Mouse (Mus musculus) heart, adult 2 months (tissue): ENCODE measurements at regions not wholly inside any gene's neighbourhood (a gene's known extent, or its start where the extent isn't known, plus 50 kb on each side); places are given as distances from the start of the nearest gene placed in this dataset.

Source experiments
- DNase-seq, 2 experiments: peaks; one replicate each; pipeline ENCODE4 v3.0.0; 2021
- H3K27ac ChIP-seq: fragments of 200-600 bp; 2 replicates; pipeline ENCODE4 v1.8.1; 2022
- H3K27me3 ChIP-seq: fragments of 200-500 bp; 2 replicates; pipeline ENCODE4 v1.6.1; 2012; ENCODE audit warnings: mild to moderate bottlenecking, low read length, inconsistent platforms, mixed read lengths; ENCODE audit not compliant: control insufficient read depth, insufficient read depth
- H3K36me3 ChIP-seq: fragments of 200-500 bp; 2 replicates; pipeline ENCODE4 v1.6.1; 2012; ENCODE audit warnings: low read length, inconsistent platforms; ENCODE audit not compliant: control insufficient read depth, insufficient read depth
- H3K4me1 ChIP-seq: fragments of 200-500 bp; 2 replicates; pipeline ENCODE4 v1.6.1; 2011; ENCODE audit warnings: low read length; ENCODE audit not compliant: control insufficient read depth, insufficient read depth
- H3K4me3 ChIP-seq: fragments of 200-600 bp; 2 replicates; pipeline ENCODE4 v1.8.1; 2022
- H3K79me2 ChIP-seq: fragments of 200-500 bp; replicated peaks from 2 replicates; pipeline ENCODE4 v1.6.1; 2012; ENCODE audit warnings: mild to moderate bottlenecking, inconsistent platforms, low read length, moderate library complexity, mixed read lengths; ENCODE audit not compliant: control insufficient read depth, insufficient read depth
- H3K9ac ChIP-seq: fragments of 200-500 bp; 2 replicates; pipeline ENCODE4 v1.6.1; 2012; ENCODE audit warnings: low read depth, mild to moderate bottlenecking, control low read depth, inconsistent platforms, low read length, mixed read lengths
- CTCF ChIP-seq: fragments of 200-600 bp; IDR thresholded peaks from 2 replicates; pipeline ENCODE4 v1.8.1; 2022; ENCODE audit warnings: antibody characterized with exemption, mild to moderate bottlenecking, moderate library complexity
- EP300 ChIP-seq: fragments of 200-500 bp; IDR thresholded peaks from 2 replicates; pipeline ENCODE4 v1.6.1; 2011; ENCODE audit warnings: low read depth, low read length, control low read depth; ENCODE audit not compliant: insufficient read depth
- POLR2A ChIP-seq: fragments of 200-500 bp; IDR thresholded peaks from 2 replicates; pipeline ENCODE4 v1.6.1; 2011; ENCODE audit warnings: mild to moderate bottlenecking, low read depth, low read length, control low read depth; ENCODE audit not compliant: insufficient read depth
- WGBS: fragments of 180-500 bp; shearing (Covaris S2); methylation state at CpG from one replicate; pipeline ENCODE4 v1.1.7; 2018; 5-methylcytosine and 5-hydroxymethylcytosine counted together
- intact Hi-C: fragments of 180-260 bp; cut with DNase I; formaldehyde crosslinking; loops from one replicate; pipeline ENCODE4 v1.15.1; 2025

GRCm38 (mm10) chr9:84577781-84578180, 652.8 kb downstream of the Bckdhb start:
- H3K79me2 ChIP-seq, result no peaks in the 10 kb centered on the region
- DNase-seq, result no peak
- no peaks in the 10 kb centered on the region for H3K27me3 ChIP-seq
- no peak overlapping the region for H3K9ac ChIP-seq
- no peak overlapping the region for H3K27ac ChIP-seq
- H3K4me3 ChIP-seq, result no peak overlapping the region
- TF ChIP-seq EP300 (no peak), POLR2A (no peak), CTCF (no peak)
- H3K4me1 ChIP-seq, result no peaks in the 10 kb centered on the region
- WGBS, result 79% methylated on average over 5 of the region's 5 CpGs
- intact Hi-C loops, result no loop called here
- no peaks in the 10 kb centered on the region for H3K36me3 ChIP-seq

DNA sequence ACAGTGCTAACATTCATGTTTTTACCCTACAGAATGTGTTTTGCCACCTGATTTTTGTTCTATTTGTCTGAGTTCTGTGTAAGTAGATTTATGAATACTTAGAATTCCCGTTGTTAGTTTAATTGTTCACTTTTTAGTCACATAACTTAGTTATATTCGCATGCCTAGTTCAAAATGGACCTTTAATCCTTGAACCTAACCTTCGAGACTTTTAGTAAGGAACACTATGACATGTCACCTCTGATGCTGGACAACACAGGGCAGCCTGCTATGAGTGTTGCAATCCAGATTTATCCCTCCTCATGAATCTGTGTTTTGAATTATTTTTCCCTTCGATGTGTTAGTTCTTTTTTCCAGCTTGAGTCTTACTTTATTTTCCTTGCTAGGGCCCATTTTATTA, 662.8 kb downstream of the Bckdhb start:
- intact Hi-C loops, result no loop called here
- Histone ChIP-seq H3K79me2 (no peaks in the 10 kb centered on the region), H3K27ac (no peak overlapping the region), H3K9ac (no peak overlapping the region), H3K4me3 (no peak overlapping the region), H3K4me1 (no peaks in the 10 kb centered on the region), H3K27me3 (no peaks in the 10 kb centered on the region), H3K36me3 (no peaks in the 10 kb centered on the region)
- WGBS, result 73% methylated on average over 4 of the region's 4 CpGs
- TF ChIP-seq CTCF (no peak), POLR2A (no peak), EP300 (no peak)
- no peak for DNase-seq

DNA sequence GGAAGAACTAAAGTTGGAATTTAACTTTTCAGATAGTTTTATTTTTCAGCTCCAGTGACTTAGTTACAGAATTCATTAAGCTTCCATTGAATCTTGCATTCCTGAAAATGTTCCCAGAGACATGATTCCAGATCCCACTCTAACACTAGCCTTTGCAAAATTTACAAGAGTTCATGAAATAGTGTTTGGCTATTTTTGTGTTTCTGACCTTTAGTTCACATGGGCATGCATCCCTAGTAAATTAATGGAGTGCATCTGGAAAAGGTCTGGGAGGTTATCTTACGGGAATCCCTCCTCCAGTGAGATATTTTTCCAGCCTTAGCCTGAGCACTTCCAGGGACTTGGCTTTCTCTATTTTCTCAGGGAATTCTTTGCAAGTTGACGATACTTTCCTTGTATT, 669.8 kb downstream of the Bckdhb start:
- intact Hi-C loops, result no loop called here
- Histone ChIP-seq H3K4me3 (no peak overlapping the region), H3K79me2 (no peaks in the 10 kb centered on the region), H3K9ac (no peak overlapping the region), H3K27me3 (no peaks in the 10 kb centered on the region), H3K27ac (no peak overlapping the region), H3K36me3 (no peaks in the 10 kb centered on the region), H3K4me1 (no peaks in the 10 kb centered on the region)
- no peak for DNase-seq
- WGBS, result 48% methylated on average over 2 of the region's 2 CpGs
- TF ChIP-seq POLR2A, result no peak
- no peak for TF ChIP-seq EP300
- TF ChIP-seq CTCF, result no peak
